Mouse (Mus musculus) retina, embryonic 14.5 days (tissue): ENCODE measurements around the gene Tha1.

Experiments used
- DNase-seq: peaks from one replicate; pipeline ENCODE4 v3.0.0-alpha.2; 2015; ENCODE audit warnings: low spot score

Gene Tha1

DNA sequence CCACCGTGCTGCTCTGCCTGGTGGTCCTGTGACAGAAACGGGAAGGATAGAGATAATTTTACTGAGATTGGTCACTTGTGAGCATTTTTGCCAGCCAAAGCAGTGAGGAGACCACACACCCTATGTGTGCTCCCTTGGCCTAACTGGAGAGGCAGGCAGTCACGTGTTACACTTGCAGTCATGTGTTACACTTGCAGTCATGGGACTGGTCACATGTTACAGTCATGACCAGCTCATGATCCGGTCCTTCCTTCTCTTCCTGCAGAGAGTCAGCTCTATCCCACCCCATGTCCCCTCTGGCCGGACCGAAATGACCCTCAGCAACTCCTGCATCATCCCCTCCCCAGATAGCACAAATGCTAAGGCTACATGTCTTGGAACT lies 7.7 kb upstream of the Tha1 start:
- no peak for DNase-seq

DNA sequence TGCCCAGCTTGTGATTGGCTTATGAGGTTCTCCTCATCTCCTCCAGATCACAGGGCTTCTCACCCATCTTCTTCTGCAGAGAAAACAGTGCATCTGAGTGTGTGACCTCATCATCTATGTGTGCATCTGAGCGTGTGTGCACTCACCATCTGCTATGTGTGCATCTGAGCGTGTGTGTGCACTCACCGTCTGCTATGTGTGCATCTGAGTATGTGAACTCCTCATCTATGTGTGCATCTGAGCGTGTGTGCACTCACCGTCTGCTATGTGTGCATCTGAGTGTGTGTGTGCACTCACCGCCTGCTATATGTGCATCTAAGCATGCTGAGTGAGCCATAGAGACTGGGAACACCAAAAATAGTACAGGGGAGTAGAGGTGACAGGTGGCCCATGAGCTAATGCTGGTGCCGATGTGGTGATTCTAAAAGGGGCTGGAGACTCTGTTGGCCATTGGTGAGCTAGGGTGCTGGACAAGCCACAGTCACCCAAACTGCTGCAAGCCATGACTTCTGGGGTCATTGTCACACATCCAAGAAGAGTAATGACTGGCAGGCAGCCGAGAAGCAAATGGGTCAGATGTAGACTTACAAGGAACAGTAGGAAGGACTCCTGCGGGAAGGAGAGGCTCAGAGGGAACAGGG lies 7.2 kb upstream of the Tha1 start:
- no peak for DNase-seq

DNA sequence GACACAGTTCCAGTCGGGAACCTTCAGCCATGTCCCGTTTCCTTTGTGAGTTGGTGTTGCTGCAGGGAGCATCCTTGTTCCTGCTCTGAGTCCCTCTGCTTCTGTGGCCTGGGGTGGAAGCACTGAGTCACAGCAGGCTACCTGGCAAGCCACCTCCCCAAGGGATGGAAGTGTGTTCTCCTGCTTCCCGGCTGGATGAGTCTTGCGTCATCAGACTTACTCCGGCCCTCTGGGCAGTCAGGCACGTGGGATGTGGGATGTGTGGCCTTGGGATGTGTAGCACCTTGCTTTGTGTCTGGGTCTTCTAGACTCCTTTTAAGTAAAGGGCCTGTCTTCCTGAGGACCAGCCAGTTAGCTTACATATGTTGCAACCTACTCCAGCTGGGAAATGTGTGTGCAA lies 6.4 kb upstream of the Tha1 start:
- DNase-seq = no peak

GRCm38 (mm10) chr11:117878892-117879291 lies 5.6 kb upstream of the Tha1 start:
- DNase-seq = no peak

- no peak for DNase-seq
Measured at GRCm38 (mm10) chr11:117877917-117878745, 4.8 kb upstream of the Tha1 start.

DNA sequence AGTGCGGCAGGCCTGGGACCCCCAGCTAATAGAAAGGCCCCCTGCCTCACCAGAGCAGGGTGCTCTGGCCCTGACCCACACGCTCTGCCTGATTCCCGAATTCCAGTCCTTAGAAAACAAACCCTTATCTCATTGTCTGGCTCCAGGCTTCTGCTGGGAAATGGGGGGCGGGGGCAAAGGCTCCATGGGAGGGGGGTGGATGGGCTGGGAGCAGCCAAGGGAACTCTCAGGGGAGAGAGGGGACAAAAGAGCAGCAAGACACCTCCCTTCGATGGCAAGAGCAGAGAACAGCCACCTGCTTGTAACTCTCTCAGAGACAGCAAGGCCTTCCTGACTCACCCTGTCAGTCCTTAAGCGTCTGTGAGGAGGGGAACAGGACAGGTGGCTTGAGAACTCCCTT lies 2.4 kb upstream of the Tha1 start:
- DNase-seq = no peak

DNA sequence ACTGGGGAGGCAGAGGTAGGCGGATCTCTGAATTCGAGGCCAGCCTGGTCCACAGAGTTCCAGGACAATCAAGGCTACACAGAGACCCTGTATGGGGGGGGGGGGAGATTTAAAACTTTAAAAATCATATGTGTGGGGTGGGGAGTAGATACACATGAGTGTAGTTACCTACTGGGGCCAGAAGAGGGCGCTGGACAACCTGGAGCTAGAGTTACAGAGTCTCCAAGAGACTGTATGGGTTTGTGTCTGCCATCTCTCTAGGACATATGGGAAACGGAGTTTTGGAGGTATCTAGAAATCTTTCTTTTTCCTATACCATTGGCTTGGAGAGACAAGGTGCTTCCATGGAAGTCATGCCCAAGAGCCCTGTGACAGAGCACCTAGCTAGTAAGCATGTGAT lies 1.1 kb upstream of the Tha1 start:
- no peak for DNase-seq

- DNase-seq = no peak
Measured at GRCm38 (mm10) chr11:117871911-117872584, 1.2 kb downstream of the Tha1 start.

GRCm38 (mm10) chr11:117871376-117871775 lies 1.9 kb downstream of the Tha1 start:
- no peak for DNase-seq

- peak; percentile 92 for DNase-seq
Measured at GRCm38 (mm10) chr11:117870688-117871365, 2.5 kb downstream of the Tha1 start.

DNA sequence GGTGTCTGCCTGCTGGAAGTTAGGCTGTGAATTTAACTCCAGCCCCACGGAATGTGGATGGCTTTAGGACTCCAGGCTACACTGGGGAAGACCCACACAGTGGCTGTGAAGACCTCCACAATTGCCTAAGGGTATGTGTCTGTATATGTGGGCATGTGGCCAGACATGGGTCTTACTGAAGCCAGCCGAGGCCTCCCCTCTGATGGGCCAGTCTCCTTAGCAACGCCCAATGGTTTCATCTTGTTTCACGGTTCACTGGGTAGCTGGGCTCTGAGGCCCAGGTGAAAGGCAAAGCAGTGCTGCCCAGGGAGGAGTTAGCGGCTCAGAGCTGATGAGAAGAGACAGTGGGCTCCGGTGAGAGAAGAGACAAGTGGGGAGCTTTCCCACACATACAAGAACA lies 7.3 kb downstream of the Tha1 start:
- DNase-seq = peak; percentile 87

DNA sequence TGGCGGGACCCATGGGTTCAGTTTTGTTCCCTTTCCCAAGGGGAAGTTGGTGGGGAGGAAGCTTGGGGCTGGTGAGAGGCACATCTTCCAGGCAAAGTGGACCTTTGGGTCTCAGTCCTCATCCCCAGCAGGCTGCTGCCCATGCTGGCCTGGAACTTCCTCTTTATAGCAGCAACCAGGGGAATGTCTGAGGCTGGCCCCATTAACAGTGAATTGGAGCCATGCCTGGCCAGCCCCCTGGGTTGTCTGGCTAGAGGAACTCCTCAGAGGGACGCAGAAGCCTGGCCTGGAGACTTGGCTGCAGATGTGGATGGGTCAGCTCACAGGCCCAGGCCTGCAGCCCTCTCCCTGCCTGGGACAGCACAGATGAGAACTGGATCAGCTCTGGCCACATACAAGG lies 8.5 kb downstream of the Tha1 start:
- no peak for DNase-seq

DNA sequence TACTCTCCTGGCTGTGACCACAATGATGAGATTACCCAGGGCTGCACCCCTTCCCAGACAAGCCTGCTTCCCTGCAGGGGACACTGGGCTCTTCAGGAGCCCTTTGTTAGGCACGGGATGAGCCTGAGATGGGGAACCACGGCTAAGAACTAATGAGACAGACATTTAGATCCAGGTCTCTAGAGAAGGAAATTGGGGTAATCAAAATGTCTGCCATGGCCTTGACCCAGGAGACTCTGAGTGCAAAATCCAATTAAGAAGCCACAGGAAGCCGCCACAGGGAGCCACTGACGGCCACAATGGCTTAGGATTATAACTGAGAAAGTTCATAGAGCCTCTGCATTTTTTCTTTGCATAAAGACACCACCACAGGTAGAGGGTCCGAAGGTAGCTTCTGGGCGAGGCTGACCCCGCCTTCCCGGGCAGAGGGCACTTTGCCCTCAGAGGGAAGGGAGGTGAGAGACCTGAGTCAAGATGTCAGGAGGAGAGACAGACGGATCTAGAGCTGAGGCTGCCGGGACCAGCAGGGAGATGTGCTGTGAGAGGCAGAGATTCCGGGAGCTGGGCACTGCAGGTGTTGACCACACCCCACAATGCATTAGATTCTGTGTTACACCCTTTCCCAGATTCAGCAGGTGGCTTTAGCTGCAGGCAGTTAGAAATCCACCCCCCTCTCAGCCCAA lies 10.0 kb downstream of the Tha1 start:
- peak; percentile 46 for DNase-seq

GRCm38 (mm10) chr11:117860601-117861000 lies 12.7 kb downstream of the Tha1 start, which contains the start of gene Tmem235:
TSS of gene Tmem235 (plus strand) at chr11:117860752.
- peak; percentile 36 for DNase-seq

GRCm38 (mm10) chr11:117858392-117858791 lies 14.9 kb downstream of the Tha1 start:
- no peak for DNase-seq

DNA sequence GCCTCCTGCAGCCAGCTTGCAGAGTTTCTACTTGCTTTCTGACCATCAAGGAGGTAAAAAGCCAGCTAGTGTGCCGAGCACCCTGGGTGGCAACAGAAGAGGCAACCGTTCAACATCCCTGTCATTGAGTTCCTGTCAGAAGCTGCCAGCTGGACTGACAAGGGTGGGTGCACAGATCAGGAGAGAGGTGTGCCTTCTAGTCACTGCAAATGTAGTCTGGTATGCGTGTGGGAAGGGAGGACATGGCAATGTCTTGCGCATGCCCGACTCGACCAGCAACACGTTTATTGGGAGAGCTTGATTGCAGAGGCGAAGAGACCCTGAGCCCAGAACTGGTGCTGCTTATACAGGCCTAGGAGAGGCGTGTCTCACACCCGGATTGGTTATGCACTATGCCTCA lies 15.8 kb downstream of the Tha1 start:
- DNase-seq = no peak

DNA sequence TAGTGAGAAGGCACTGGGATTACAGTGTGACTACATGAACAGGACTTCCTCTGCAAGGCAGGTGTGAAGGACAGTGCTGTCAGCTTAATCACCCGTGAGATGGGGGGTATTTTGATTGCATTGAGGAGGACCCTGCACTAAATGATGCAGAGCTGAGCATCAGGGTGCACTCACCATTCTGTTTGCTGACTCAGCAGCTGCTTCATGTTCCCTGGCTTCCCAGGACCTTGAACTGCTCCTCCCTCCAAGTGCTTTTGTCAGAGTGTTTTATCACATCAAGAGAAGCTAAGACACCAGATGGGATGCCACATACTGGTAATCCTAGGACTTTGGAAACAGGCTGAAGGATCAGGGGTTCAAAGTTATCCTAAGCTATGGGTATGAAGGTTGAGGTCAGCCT lies 17.3 kb downstream of the Tha1 start:
- no peak for DNase-seq

GRCm38 (mm10) chr11:117855360-117855759 lies 17.9 kb downstream of the Tha1 start:
- no peak for DNase-seq

DNA sequence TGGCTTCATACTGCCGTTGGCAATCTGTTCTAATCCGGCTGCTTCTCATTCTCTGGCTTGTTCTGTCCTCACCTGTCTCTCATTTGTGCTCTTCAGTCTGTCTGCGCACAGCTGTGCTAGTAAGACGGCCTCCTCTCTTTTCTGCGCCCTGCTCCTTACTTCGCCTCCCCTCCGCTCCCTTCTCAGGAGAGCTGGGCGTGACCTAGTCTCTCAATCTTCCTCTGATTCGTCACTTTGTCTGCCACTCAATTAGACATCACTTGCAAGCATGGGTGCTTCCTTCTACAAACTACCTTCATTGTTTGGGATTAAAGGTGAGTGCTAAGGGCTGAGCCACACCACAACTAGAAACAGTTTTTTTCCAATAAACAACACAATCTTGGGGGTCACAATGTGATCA lies 19.0 kb downstream of the Tha1 start:
- DNase-seq = no peak

DNA sequence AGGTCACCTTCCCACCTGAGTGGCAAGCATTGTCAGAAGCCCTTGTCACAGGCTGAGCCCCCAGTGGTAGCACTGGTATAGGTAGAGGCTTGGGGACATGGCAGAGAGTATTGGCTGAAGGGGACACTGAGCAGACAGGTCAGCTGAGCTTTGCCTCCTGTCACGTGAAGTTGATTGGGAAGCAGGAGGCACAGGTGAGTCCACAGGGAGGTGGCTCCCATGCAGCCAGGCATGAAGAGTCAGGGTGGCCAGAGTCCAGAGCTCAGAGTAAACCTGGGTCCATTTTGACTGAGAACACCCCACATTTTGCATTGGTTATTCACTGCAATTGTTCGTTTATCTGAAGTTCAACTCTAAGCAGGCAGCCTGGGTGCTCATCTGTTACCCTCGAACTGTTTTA lies 20.4 kb downstream of the Tha1 start:
- DNase-seq = no peak

DNA sequence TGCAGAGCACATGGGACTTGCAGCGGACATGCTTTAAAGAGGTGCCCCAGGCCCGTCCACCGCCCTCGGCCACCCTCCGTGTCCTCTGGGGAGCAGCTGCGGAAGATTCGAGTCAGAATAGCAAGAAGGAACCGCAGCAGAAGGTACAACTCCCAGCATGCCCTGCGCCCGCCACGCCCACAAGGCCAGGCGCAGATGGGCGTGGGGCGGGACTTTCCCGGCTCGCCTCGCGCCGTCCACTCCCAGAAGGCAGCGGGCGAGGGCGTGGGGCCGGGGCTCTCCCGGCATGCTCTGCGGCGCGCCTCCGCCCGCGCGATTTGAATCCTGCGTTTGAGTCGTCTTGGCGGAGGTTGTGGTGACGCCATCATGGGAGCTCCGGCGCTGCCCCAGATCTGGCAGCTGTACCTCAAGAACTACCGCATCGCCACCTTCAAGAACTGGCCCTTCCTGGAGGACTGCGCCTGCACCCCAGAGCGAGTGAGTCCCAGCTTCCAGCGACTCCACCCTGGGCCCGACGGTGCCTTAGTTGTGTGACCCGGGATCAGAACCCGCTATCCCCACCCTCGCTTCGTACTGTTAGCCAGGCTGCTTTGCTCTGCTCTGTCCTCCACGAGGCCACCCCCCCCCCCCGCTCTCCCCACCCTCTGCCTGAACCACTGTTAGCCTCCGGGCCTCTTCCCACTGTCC lies 24.2 kb downstream of the Tha1 start, which contains the start of gene Birc5:
TSS of gene Birc5 (plus strand) at position 267 of the 687 bp plus-strand sequence.
- DNase-seq = peak; percentile 99
